Comparison of ENCODE assay signal across 16 mouse cellular contexts in the genomic region with DNA sequence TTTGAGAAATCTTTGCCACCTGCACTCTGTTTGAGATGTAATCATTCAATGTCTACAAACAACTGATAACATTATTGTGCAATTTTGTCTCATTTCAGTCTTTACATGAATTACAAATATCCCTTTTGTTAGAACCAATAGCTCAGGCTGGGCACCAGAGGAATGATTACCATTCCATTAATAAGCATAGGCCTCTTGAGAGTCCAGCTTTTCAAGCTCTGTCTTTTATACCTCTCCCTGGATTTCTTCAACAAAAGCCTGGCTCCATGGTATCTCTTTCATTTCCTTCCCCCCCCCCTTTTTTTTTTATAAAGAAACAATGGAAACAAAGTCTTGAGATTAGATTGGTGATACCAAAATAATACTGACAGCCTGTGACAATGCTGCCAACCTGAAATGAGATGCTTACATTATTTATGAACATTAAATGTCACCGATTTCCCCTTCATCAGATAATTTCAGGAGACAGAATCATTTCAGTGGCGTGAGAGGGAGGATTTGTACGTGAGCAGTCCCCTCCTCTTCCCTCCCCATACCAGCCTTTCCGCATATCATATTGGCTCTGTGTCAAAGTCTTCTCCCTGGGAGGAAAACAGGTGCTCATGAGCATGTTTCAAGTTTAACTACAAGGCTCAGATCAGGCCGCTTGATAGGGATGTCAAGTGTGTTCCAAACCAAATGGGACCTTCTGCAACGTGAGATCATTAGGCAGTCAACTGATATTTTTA.
DNase-seq lines count a peak whose midpoint lies in the region; ATAC-seq and TF ChIP-seq lines count a peak whose summit lies in the region.
"Had no signal": no experiment of that assay in that cellular context is flagged by ENCODE, and none has a peak within 500 bp of the region (broad histone marks: within the 10 kb centered on the region; RNA-seq: fewer than 3 reads in every experiment).

No protein-coding gene starts in this region.

- no peaks in the 10 kb centered on the region for H3K9me3 ChIP-seq in hindbrain, embryonic 14.5 days (ENCODE audit: control insufficient read depth, low read length)
- H3K9me3 ChIP-seq in midbrain, embryonic 14.5 days (ENCODE audit: control insufficient read depth, low read length) = no peaks in the 10 kb centered on the region
- H3K9me3 ChIP-seq: embryonic facial prominence, embryonic 13.5 days; limb, embryonic 13.5 days had no signal

- 0 out of 2 replicates have a peak overlapping the region, but pooled peaks have one; percentile 3 for H3K4me2 ChIP-seq in hindbrain, embryonic 14.5 days (replicated peaks)
- H3K4me2 ChIP-seq in midbrain, embryonic 14.5 days (ENCODE audit: low read length) = peak overlapping the region; percentile 18; the same call in 1 of the 2 replicates
- H3K4me2 ChIP-seq: embryonic facial prominence, embryonic 13.5 days; limb, embryonic 13.5 days had no signal

- H3K27ac ChIP-seq in hindbrain, embryonic 14.5 days = no peak overlapping the region
- 0 out of 2 replicates have a peak overlapping the region, but pooled peaks have one; percentile 20 for H3K27ac ChIP-seq in midbrain, embryonic 14.5 days (replicated peaks; ENCODE audit: low read depth, low read length)
- H3K27ac ChIP-seq: embryonic facial prominence, embryonic 13.5 days; limb, embryonic 13.5 days; liver, embryonic 14.5 days had no signal

- TF ChIP-seq POLR2A in brain, embryonic 14.5 days (IDR thresholded peaks at IDR 0.05; ENCODE audit: borderline replicate concordance, extremely low read depth, insufficient read depth, insufficient read length, poor library complexity, severe bottlenecking) = no peak

- H3K9ac ChIP-seq in hindbrain, embryonic 14.5 days = no peak overlapping the region
- no peak overlapping the region for H3K9ac ChIP-seq in midbrain, embryonic 14.5 days (replicated peaks; ENCODE audit: low read length)
- H3K9ac ChIP-seq: embryonic facial prominence, embryonic 13.5 days; limb, embryonic 13.5 days; liver, embryonic 14.5 days had no signal

- no peak overlapping the region for H3K4me3 ChIP-seq in hindbrain, embryonic 14.5 days (replicated peaks; ENCODE audit: low read length)
- no peak overlapping the region for H3K4me3 ChIP-seq in midbrain, embryonic 14.5 days (replicated peaks; ENCODE audit: low read depth, low read length)
- H3K4me3 ChIP-seq: embryonic facial prominence, embryonic 13.5 days; limb, embryonic 13.5 days had no signal

- H3K36me3 ChIP-seq in hindbrain, embryonic 14.5 days (replicated peaks; ENCODE audit: control insufficient read depth, insufficient read depth) = no peaks in the 10 kb centered on the region
- no peaks in the 10 kb centered on the region for H3K36me3 ChIP-seq in midbrain, embryonic 14.5 days (ENCODE audit: control insufficient read depth, insufficient read depth, low read length)
- H3K36me3 ChIP-seq: embryonic facial prominence, embryonic 13.5 days; limb, embryonic 13.5 days had no signal

- no peaks in the 10 kb centered on the region for H3K27me3 ChIP-seq in hindbrain, embryonic 14.5 days (ENCODE audit: control insufficient read depth, insufficient read depth, low read length)
- H3K27me3 ChIP-seq in midbrain, embryonic 14.5 days (ENCODE audit: control insufficient read depth, insufficient read depth, low read length) = no peaks in the 10 kb centered on the region
- H3K27me3 ChIP-seq: embryonic facial prominence, embryonic 13.5 days; limb, embryonic 13.5 days had no signal

- no peak for TF ChIP-seq CTCF in brain, embryonic 14.5 days (IDR thresholded peaks at IDR 0.05; ENCODE audit: borderline replicate concordance, extremely low read depth, insufficient read depth, insufficient read length)

- 14% methylated on average over 6 of the region's 6 CpGs for WGBS in hindbrain, embryonic 14.5 days
- WGBS in midbrain, embryonic 14.5 days = 4% methylated on average over 6 of the region's 6 CpGs

- no peaks in the 10 kb centered on the region for H3K4me1 ChIP-seq in hindbrain, embryonic 14.5 days (replicated peaks; ENCODE audit: control insufficient read depth, insufficient read depth, low read length)
- H3K4me1 ChIP-seq in midbrain, embryonic 14.5 days (ENCODE audit: control insufficient read depth, insufficient read depth, low read length) = peaks cover 8% of the 10 kb centered on the region
- H3K4me1 ChIP-seq: embryonic facial prominence, embryonic 13.5 days; limb, embryonic 13.5 days had no signal

- peak; percentile 82 for ATAC-seq in hindbrain, embryonic 14.5 days (ENCODE audit: low FRiP score)
- ATAC-seq in midbrain, embryonic 14.5 days (ENCODE audit: low FRiP score, low TSS enrichment) = peak; percentile 88
- ATAC-seq in granulocyte monocyte progenitor cell, adult 5-6 weeks (replicated peaks; ENCODE audit: poor library complexity, severe bottlenecking) = no peak

- DNase-seq in embryo, embryonic 10.5 days (ENCODE audit: low spot score) = peak; percentile 15
- no peak for DNase-seq in embryo, embryonic 11 days
- peak; percentile 85 for DNase-seq in brain, embryonic 14.5 days (ENCODE audit: low read depth)
- DNase-seq in hindbrain, embryonic 14.5 days (ENCODE audit: low spot score) = peak; percentile 52
- peak; percentile 77 for DNase-seq in midbrain, embryonic 14.5 days
- no peak for DNase-seq in cerebellum, adult 8-10 months
- DNase-seq in cerebellum, postnatal 4 days (ENCODE audit: low spot score in 2 of 2) = no peak
- DNase-seq: cerebellum, postnatal 14 days; gastrocnemius, postnatal 14 days; kidney, adult 18-20 months; kidney, postnatal 10 days; thymus, postnatal 25 days had no signal

Comparison
In these comparisons a context has a peak if more than half of its experiments do, and no peak if none do; other contexts are left out.
1. DNase-seq: peak in embryo, embryonic 10.5 days (single experiment), brain, embryonic 14.5 days (single experiment), hindbrain, embryonic 14.5 days (single experiment) and midbrain, embryonic 14.5 days (single experiment); none in embryo, embryonic 11 days (single experiment), cerebellum, adult 8-10 months (single experiment) and cerebellum, postnatal 4 days (0 of 2).